Mouse (Mus musculus) kidney, adult 2 months (tissue): ENCODE results near the gene Dio1. TPM values are rescaled to one million over a fixed set of nuclear protein-coding genes. Genes with fewer than 3 reads are reported as not detected.

ENCODE experiments used
- DNase-seq: peaks from one replicate; pipeline ENCODE4 v3.0.0; 2021
- H3K27ac ChIP-seq: fragments of 200-500 bp; 2 replicates; pipeline ENCODE4 v1.5.1; 2012; ENCODE audit warnings: low read depth, low read length, control low read depth, inconsistent platforms; ENCODE audit not compliant: insufficient read depth
- H3K27me3 ChIP-seq: fragments of 200-500 bp; replicated peaks from 2 replicates; pipeline ENCODE4 v1.6.1; 2012; ENCODE audit warnings: mild to moderate bottlenecking, moderate library complexity, low read length, inconsistent platforms; ENCODE audit not compliant: control insufficient read depth, insufficient read depth
- H3K36me3 ChIP-seq: fragments of 200-500 bp; 2 replicates; pipeline ENCODE4 v1.6.1; 2012; ENCODE audit warnings: mild to moderate bottlenecking, moderate library complexity, low read length, inconsistent platforms; ENCODE audit not compliant: control insufficient read depth, insufficient read depth
- H3K4me1 ChIP-seq: fragments of 200-500 bp; 2 replicates; pipeline ENCODE4 v1.6.1; 2011; ENCODE audit warnings: low read length; ENCODE audit not compliant: control insufficient read depth, insufficient read depth
- H3K4me3 ChIP-seq: fragments of 200-500 bp; 2 replicates; pipeline ENCODE4 v1.5.1; 2011; ENCODE audit warnings: mild to moderate bottlenecking, low read depth, low read length, control low read depth; ENCODE audit not compliant: insufficient read depth
- CTCF ChIP-seq: fragments of 200-500 bp; conservative IDR thresholded peaks from 2 replicates; pipeline ENCODE4 v1.5.1; 2011; ENCODE audit warnings: low read depth, mild to moderate bottlenecking, control low read depth, low read length, moderate library complexity, mixed read lengths; ENCODE audit not compliant: insufficient read depth, insufficient read length
- POLR2A ChIP-seq: fragments of 200-500 bp; IDR thresholded peaks from one replicate; pipeline ENCODE4 v1.6.1; 2011; ENCODE audit warnings: low read depth, low read length, control low read depth
- WGBS: fragments of 180-500 bp; shearing (Covaris S2); methylation state at CpG from one replicate; pipeline ENCODE4 v1.1.7; 2018; 5-methylcytosine and 5-hydroxymethylcytosine counted together
- polyA plus RNA-seq: library from polyadenylated mRNA; depleted of rRNA; stranded (reverse); fragments of >200 nt; gene quantifications from 2 replicates; pipeline ENCODE4 v1.2.3, GENCODE M21; 2012

Gene Dio1
- polyA plus RNA-seq, 1 experiment = 70.0 TPM

DNA sequence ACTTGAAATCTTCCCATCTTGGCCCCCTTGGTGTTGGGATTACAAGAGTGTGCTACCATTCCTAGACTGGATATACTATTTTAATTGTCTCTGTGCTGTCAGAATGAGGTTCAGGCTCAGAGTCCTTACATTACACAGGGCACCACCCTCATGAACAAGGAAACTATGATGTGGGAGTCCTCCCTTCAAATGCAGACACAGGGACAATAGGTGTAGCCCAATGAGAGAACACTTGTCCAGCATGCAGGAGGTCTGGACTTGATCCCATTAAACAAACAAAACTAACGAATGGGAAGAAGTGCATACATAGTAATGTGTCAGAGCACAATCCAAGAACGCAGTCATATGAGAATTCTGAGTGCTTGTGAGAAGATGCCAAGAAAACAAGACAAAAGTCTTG, 19.5 kb downstream of the Dio1 start:
- Histone ChIP-seq H3K4me1 (no peaks in the 10 kb centered on the region), H3K4me3 (no peak overlapping the region), H3K27me3 (no peaks in the 10 kb centered on the region), H3K36me3 (no peaks in the 10 kb centered on the region), H3K27ac (no peak overlapping the region)
- TF ChIP-seq POLR2A = no peak
- no peak for TF ChIP-seq CTCF
- no peak for DNase-seq
- WGBS = 84% methylated on average over 2 of the region's 2 CpGs

DNA sequence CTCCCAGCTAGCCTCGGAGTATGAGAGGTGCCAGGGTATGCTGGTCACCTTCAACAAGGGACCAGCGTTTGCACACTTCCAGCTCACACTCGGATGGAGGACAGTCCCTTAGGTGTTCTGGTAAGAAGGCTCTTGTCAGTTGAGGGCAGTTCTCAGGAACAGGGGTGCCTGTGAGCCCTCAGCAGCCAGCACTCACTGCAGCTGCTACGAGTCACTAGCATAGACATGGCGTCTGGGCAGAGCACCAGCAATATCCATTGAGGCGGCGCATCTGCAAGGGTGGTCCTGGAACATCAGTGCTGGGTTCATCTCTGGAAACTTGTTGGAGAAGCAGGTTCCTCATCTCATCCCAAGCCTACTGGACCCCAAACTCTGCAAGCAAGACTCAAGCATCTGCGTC, 20.6 kb downstream of the Dio1 start:
- Histone ChIP-seq H3K27ac (no peak overlapping the region), H3K4me3 (no peak overlapping the region), H3K27me3 (no peaks in the 10 kb centered on the region), H3K4me1 (no peaks in the 10 kb centered on the region), H3K36me3 (no peaks in the 10 kb centered on the region)
- DNase-seq = no peak
- 95% methylated on average over 8 of the region's 8 CpGs for WGBS
- TF ChIP-seq CTCF = no peak
- TF ChIP-seq POLR2A = no peak

DNA sequence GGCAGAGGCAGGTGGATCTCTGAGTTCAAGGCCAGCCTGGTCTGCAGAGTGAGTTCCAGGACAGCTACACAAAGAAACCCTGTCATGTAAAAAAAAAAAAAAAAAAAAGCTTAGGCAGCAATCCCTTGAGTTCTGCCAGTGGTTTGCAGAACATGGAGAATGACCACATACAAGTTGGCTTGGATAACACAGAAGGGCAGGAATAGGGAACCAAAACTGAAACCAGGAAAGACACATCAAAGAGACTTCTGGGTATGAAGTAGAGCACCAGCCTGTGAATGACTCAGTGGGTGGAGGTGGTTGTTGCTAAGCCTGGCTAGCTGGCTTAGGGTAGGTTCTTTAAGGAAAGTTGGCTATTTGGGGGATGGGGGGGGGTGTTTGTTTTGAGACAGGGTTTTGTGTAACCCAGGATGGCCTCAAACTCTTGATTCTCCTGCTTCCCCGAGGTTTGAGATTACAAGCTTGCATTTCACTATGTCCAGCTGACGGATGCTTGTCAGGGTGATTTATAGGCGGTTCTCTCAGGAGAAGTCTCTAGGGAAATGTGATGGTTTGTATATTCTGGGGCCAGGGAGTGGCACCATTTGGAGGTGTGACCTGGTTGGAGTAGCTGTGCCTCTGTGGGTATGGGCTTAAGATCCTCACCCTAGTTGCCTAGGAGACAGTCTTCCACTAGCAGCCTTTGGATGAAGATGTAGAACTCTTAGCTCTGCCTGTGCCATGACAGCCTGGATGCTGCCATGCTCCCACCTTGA, 21.3 kb downstream of the Dio1 start:
- no peak for TF ChIP-seq CTCF
- TF ChIP-seq POLR2A = no peak
- no peaks in the 10 kb centered on the region; the same call in 1 of the 2 replicates for H3K36me3 ChIP-seq
- no peak overlapping the region for H3K4me3 ChIP-seq
- H3K4me1 ChIP-seq = no peaks in the 10 kb centered on the region
- no peak for DNase-seq
- WGBS = 68% methylated on average over 3 of the region's 3 CpGs
- no peak overlapping the region for H3K27ac ChIP-seq
- no peaks in the 10 kb centered on the region for H3K27me3 ChIP-seq

DNA sequence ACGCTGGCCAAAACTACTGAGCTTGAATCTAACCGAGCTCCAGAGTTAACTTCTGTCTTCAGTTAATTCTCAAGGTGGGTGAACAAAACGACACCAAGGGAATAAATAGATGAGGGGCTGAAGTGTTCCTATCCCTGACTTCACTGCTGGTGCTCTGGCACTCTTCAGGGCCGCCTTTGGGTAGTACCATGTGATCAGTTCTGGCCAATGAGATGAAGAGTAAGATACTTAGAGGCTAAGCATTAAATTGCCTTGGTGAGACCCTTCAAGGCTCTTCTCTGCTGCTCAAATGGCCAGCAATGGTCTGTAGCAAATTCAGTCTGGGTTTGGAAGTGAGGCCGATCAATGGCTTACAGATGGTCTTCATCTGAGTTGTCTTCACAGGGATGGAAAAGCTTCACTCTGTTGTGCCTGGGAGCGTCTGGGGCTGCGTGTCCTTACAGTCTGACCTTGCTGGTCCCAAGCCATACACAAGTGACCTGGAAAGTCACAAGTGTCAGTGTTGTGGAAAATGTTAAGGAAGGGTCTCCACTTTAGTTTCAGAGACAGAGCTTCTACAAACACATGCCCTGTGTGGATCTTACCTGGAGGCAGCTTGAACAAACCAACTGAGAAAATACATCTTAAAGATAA, 26.0 kb downstream of the Dio1 start:
- Histone ChIP-seq H3K4me3 (no peak overlapping the region), H3K27me3 (no peaks in the 10 kb centered on the region), H3K4me1 (no peaks in the 10 kb centered on the region), H3K36me3 (no peaks in the 10 kb centered on the region; the same call in 1 of the 2 replicates), H3K27ac (no peak overlapping the region)
- no peak for TF ChIP-seq CTCF
- TF ChIP-seq POLR2A = no peak
- WGBS = 92% methylated on average over 7 of the region's 7 CpGs
- no peak for DNase-seq

DNA sequence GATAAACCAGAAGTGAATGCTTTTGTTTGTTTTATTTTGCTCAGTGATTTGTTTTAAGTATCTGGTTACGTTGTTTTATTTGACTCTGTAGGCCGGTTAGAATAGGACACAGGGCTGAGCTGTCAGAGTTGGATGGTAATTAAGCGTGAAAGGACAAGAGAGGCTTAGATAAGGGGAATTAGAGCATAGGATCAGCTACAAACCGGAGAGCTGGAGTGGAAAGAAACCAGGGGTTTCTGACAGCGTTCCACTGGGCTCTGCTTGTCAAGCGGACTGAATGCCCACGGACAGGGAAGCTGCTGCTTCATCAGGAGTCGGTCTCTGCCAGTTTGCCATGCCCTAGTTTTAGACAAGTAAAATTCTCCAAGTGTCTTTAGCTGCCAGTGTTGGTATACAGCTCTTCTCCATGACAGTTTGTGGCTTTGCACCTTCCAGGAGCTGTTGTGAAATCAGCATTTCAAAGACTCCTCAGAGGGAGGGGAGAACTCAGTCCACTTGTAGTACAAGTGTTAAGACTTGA, 28.7 kb downstream of the Dio1 start:
- Histone ChIP-seq H3K4me1 (no peaks in the 10 kb centered on the region), H3K27ac (no peak overlapping the region), H3K36me3 (no peaks in the 10 kb centered on the region; the same call in 1 of the 2 replicates), H3K27me3 (no peaks in the 10 kb centered on the region), H3K4me3 (no peak overlapping the region)
- no peak for TF ChIP-seq POLR2A
- no peak for TF ChIP-seq CTCF
- WGBS = 57% methylated on average over 8 of the region's 8 CpGs
- no peak for DNase-seq

DNA sequence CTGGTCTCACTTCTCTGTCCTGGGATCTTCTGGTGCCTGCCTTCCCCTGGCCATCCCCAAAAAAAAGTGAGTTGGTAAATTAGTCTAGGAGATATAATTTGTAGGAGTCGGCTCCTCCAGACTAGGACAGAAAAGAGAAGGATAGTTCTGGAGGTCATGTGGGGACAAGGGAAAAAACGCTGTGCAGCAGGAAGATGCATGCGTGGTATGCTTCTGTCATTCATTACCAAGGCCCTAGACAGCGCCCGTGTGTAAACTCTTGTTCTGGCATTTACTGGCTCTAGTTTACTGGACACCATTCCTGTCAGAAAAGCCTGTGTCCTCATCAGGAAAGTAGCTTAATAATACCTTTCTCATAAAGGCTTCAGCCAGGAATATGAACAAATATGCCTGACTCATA, 32.5 kb downstream of the Dio1 start:
- Histone ChIP-seq H3K4me1 (no peaks in the 10 kb centered on the region), H3K27me3 (no peaks in the 10 kb centered on the region), H3K27ac (no peak overlapping the region), H3K4me3 (no peak overlapping the region), H3K36me3 (no peaks in the 10 kb centered on the region)
- no peak for TF ChIP-seq CTCF
- TF ChIP-seq POLR2A = no peak
- DNase-seq = peak; percentile 67
- 42% methylated on average over 5 of the region's 5 CpGs for WGBS

DNA sequence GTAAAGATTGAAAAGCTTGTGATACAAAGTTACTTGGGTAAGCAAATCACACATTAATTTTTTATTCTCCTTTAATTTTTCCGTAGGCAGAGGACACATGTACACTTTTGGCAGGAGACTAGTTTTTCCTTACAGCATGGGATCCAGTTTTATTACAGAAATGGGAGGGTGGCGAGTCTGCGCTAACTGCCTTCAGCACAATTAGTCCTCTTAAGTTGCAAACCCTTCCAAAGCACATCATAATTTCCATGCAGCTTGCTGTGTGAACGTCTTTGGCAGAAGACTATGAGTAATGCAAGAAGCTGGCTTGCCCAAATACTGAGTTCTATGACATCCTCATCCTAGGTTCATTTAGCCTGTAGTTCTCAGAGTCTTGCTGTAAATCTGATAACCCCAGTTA, 33.3 kb downstream of the Dio1 start:
- Histone ChIP-seq H3K4me3 (no peak overlapping the region), H3K27ac (no peak overlapping the region), H3K27me3 (no peaks in the 10 kb centered on the region), H3K4me1 (no peaks in the 10 kb centered on the region), H3K36me3 (no peaks in the 10 kb centered on the region)
- TF ChIP-seq CTCF = no peak
- no peak for DNase-seq
- 80% methylated on average over 4 of the region's 4 CpGs for WGBS
